Mouse (Mus musculus): ENCODE data around the gene Cadm4. TPM values are rescaled to one million over a fixed set of nuclear protein-coding genes. Genes with fewer than 3 reads are reported as not detected.

Cadm4 gene
- polyA plus RNA-seq, 1 experiment = 160 TPM

DNA sequence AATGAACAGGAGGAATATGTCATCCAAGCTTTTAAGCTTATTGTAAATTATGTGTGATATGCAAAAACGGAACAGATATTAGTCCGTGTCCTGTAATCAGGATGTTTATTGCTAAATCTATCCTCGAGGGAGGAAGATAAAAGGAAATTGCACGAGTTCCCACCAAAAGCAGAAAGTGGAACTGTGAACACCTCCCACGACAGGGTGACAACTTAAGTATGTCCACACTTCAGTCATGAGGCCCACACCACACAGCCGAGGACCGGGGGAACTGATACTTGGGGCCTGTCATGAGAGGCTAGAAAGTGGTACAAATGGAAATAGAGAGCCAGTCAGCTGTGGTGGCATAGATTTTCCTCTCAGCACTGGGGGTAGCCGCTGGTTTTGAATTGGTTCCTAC is 39.5 kb upstream of the Cadm4 start:
- Histone ChIP-seq H3K79me2 (ENCODE audit: control insufficient read depth, insufficient read depth) (no peaks in the 10 kb centered on the region), H3K79me3 (ENCODE audit: low read depth) (no peaks in the 10 kb centered on the region)

DNA sequence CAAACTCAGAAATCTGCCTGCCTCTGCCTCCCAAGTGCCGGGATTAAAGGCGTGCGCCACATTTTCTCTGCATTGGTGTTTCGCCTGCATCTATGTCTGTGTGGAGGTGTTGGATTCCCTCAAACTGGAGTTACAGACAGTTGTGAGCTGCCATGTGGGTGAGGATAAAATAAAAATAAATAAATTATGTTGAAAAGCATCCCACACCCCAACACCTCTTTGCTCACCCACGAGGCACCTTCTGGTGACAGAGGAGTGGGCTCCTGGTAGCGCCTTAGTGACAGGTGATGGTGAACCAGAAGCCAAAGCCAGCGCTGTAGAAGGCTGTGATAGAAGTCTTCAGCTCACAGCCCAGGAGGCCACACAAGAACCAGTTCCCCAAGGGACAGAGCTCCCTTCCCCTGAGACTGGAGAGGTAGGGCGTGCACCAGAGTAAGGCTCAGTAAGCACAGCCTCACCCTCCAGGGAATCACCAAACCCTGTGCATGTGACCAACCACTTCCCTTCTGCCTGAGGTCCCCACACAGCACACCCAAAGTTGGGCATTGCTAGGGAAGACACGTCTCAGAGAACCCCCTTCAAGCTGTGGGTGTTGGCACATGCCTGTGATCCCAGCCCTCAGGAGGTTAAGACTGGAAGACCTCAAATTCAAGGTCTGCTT is 36.4 kb upstream of the Cadm4 start:
- Histone ChIP-seq H3K79me2 (ENCODE audit: control insufficient read depth, insufficient read depth) (no peaks in the 10 kb centered on the region), H3K36me3 (ENCODE audit: control insufficient read depth, insufficient read depth) (no peaks in the 10 kb centered on the region), H3ac (ENCODE audit: control insufficient read depth, insufficient read length, low read depth) (no peak overlapping the region), H3K27me3 (ENCODE audit: control insufficient read depth, insufficient read depth, insufficient read length) (no peaks in the 10 kb centered on the region), H3K79me3 (ENCODE audit: low read depth) (no peaks in the 10 kb centered on the region), H3K4me3 (ENCODE audit: insufficient read depth, poor library complexity, severe bottlenecking) (no peak overlapping the region)
- TF ChIP-seq CEBPB (IDR thresholded peaks at IDR 0.05; ENCODE audit: low read depth) (no peak), USF1 (IDR thresholded peaks at IDR 0.05; ENCODE audit: low read depth) (peak; percentile 77), MYOD1 (IDR thresholded peaks at IDR 0.05; ENCODE audit: control insufficient read depth, insufficient read length, low read depth) (no peak), MAX (IDR thresholded peaks at IDR 0.05) (peak; percentile 55), CTCF (IDR thresholded peaks at IDR 0.05; ENCODE audit: control insufficient read depth, insufficient read depth, insufficient read length) (no peak)

More for the DNA sequence above, 39.5 kb upstream of the Cadm4 start:
- H3K4me3 ChIP-seq (ENCODE audit: insufficient read depth, poor library complexity, severe bottlenecking) = no peak overlapping the region
- no peak for TF ChIP-seq FOSL1 (IDR thresholded peaks at IDR 0.05; ENCODE audit: insufficient read depth, low read length, poor library complexity, severe bottlenecking)
- TF ChIP-seq USF1 (IDR thresholded peaks at IDR 0.05; ENCODE audit: low read depth) = no peak
- TF ChIP-seq MYOD1 (IDR thresholded peaks at IDR 0.05; ENCODE audit: control insufficient read depth, insufficient read length, low read depth) = no peak
- no peak for TF ChIP-seq CEBPB (IDR thresholded peaks at IDR 0.05; ENCODE audit: low read depth)
- no peak for TF ChIP-seq MAX (IDR thresholded peaks at IDR 0.05)
- TF ChIP-seq CTCF (IDR thresholded peaks at IDR 0.05; ENCODE audit: control insufficient read depth, insufficient read depth, insufficient read length) = no peak
- TF ChIP-seq MYOG (IDR thresholded peaks at IDR 0.05; ENCODE audit: control insufficient read depth, extremely low read depth, insufficient read length) = no peak
- H3K27me3 ChIP-seq (ENCODE audit: control insufficient read depth, insufficient read depth, insufficient read length) = no peaks in the 10 kb centered on the region
- H3K36me3 ChIP-seq (ENCODE audit: control insufficient read depth, insufficient read depth) = no peaks in the 10 kb centered on the region
- no peak overlapping the region for H3ac ChIP-seq (ENCODE audit: control insufficient read depth, insufficient read length, low read depth)

- no peaks in the 10 kb centered on the region for H3K79me2 ChIP-seq (ENCODE audit: control insufficient read depth, insufficient read depth)
- TF ChIP-seq CEBPB (IDR thresholded peaks at IDR 0.05; ENCODE audit: low read depth) (no peak), MYOD1 (IDR thresholded peaks at IDR 0.05; ENCODE audit: control insufficient read depth, insufficient read length, low read depth) (no peak), CTCF (IDR thresholded peaks at IDR 0.05; ENCODE audit: control insufficient read depth, insufficient read depth, insufficient read length) (no peak), USF1 (IDR thresholded peaks at IDR 0.05; ENCODE audit: low read depth) (no peak), FOSL1 (IDR thresholded peaks at IDR 0.05; ENCODE audit: insufficient read depth, low read length, poor library complexity, severe bottlenecking) (no peak), MAX (IDR thresholded peaks at IDR 0.05) (no peak), MYOG (IDR thresholded peaks at IDR 0.05; ENCODE audit: control insufficient read depth, extremely low read depth, insufficient read length) (no peak)
These were observed 35.0 kb upstream of the Cadm4 start for GRCm38 (mm10) chr7:24446697-24447340.

DNA sequence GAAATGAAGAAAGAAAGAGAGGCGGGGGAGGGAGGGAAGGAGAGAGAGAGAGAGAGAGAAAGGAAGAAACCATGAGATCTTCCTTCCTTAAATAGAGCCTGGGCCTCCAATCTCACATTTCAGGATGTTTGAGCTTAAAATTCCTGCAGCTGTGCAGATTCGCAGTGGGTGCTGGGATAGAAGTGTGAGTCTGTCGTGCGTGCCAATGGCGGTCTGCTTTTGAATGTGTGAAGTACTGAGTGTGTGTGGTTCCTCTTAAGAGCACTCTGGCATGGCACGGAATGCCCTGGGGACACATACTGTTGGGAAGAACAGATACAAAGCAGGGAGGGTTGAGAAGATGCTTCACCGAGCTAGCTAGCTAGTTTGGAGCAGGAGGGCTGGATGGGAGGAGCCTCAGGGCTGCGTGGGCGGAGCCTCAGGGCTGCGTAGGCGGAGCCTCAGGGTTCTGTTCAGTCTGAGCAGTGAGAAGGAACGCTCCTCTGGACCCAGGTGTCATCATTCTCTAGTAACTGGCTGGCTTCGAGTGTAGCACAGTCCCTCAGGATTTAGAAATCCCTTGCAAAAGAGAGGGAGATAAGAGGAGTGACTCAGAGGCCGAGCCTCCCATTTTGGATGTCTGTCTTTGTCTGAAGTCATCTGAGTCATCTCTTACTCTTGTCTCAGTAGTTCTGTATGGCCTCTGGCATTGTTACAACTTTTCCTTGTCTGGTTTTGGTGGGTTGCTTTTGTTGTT is 32.9 kb upstream of the Cadm4 start:
- Histone ChIP-seq H3K79me2 (ENCODE audit: control insufficient read depth, insufficient read depth) (no peaks in the 10 kb centered on the region), H3K36me3 (ENCODE audit: control insufficient read depth, insufficient read depth) (no peaks in the 10 kb centered on the region)
- TF ChIP-seq CEBPB (IDR thresholded peaks at IDR 0.05; ENCODE audit: low read depth) (peak; percentile 73), MAX (IDR thresholded peaks at IDR 0.05) (peak; percentile 29), MYOD1 (IDR thresholded peaks at IDR 0.05; ENCODE audit: control insufficient read depth, insufficient read length, low read depth) (no peak), FOSL1 (IDR thresholded peaks at IDR 0.05; ENCODE audit: insufficient read depth, low read length, poor library complexity, severe bottlenecking) (peak; percentile 75)

More at GRCm38 (mm10) chr7:24446697-24447340, 35.0 kb upstream of the Cadm4 start:
- Histone ChIP-seq H3K4me3 (ENCODE audit: insufficient read depth, poor library complexity, severe bottlenecking) (no peak overlapping the region), H3K27me3 (ENCODE audit: control insufficient read depth, insufficient read depth, insufficient read length) (no peaks in the 10 kb centered on the region), H3ac (ENCODE audit: control insufficient read depth, insufficient read length, low read depth) (no peak overlapping the region), H3K36me3 (ENCODE audit: control insufficient read depth, insufficient read depth) (no peaks in the 10 kb centered on the region), H3K79me3 (ENCODE audit: low read depth) (no peaks in the 10 kb centered on the region)

GRCm38 (mm10) chr7:24450585-24451017 is 31.2 kb upstream of the Cadm4 start:
- Histone ChIP-seq H3K79me3 (ENCODE audit: low read depth) (no peaks in the 10 kb centered on the region), H3K36me3 (ENCODE audit: control insufficient read depth, insufficient read depth) (no peaks in the 10 kb centered on the region), H3K27me3 (ENCODE audit: control insufficient read depth, insufficient read depth, insufficient read length) (no peaks in the 10 kb centered on the region), H3K79me2 (ENCODE audit: control insufficient read depth, insufficient read depth) (no peaks in the 10 kb centered on the region), H3K4me3 (ENCODE audit: insufficient read depth, poor library complexity, severe bottlenecking) (no peak overlapping the region), H3ac (ENCODE audit: control insufficient read depth, insufficient read length, low read depth) (no peak overlapping the region)
- TF ChIP-seq MYOG (IDR thresholded peaks at IDR 0.05; ENCODE audit: control insufficient read depth, extremely low read depth, insufficient read length) (no peak), USF1 (IDR thresholded peaks at IDR 0.05; ENCODE audit: low read depth) (peak; percentile 89), CTCF (IDR thresholded peaks at IDR 0.05; ENCODE audit: control insufficient read depth, insufficient read depth, insufficient read length) (no peak), MAX (IDR thresholded peaks at IDR 0.05) (no peak), MYOD1 (IDR thresholded peaks at IDR 0.05; ENCODE audit: control insufficient read depth, insufficient read length, low read depth) (no peak), FOSL1 (IDR thresholded peaks at IDR 0.05; ENCODE audit: insufficient read depth, low read length, poor library complexity, severe bottlenecking) (no peak), CEBPB (IDR thresholded peaks at IDR 0.05; ENCODE audit: low read depth) (no peak)

More for the DNA sequence above, 32.9 kb upstream of the Cadm4 start:
- H3K27me3 ChIP-seq (ENCODE audit: control insufficient read depth, insufficient read depth, insufficient read length) = no peaks in the 10 kb centered on the region
- H3ac ChIP-seq (ENCODE audit: control insufficient read depth, insufficient read length, low read depth) = no peak overlapping the region
- H3K79me3 ChIP-seq (ENCODE audit: low read depth) = no peaks in the 10 kb centered on the region
- H3K4me3 ChIP-seq (ENCODE audit: insufficient read depth, poor library complexity, severe bottlenecking) = no peak overlapping the region

All from C2C12 (cell line).